Mouse (Mus musculus) regulatory T cell (primary cell): ENCODE data around the gene Rtkn.

Experiments used
- in situ Hi-C: fragments of 300-600 bp; cut with MboI, MseI; formaldehyde crosslinking; loops from one replicate; pipeline ENCODE4 v1.15.1; 2025; ENCODE audit warnings: high pct_unique_total_duplicates

Rtkn gene

DNA sequence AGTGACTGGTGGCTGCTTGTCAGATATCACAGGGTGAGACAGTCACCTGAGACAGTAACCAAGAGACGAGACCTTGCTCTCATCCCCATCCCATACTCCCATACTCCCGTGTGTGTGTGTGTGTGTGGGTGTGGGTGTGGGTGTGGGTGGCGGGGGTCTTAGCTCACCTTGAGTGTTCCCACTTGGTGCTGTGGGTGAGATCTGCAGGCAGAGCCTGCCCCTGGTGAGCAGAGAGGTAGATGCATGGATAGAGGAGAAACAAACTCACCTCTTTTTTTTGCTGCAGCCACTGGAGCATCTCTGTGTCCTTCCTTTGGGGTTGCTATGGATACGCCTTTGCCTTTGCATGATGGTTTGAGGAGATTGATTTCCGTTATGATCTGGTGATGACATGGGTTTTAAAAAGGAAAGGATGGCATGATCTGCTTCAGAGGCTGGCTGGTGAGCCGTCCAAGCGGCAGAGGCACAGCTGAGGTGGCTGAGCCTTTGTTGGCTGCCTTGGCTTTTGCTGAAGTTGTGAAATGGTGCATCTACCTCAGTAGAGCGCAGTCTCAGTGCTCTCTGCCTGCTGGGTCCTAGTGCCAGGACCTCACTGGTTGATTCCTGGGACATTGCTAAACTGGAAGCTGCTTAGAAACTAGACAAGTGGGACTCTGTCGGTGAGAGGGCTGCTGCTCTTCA, 37.1 kb downstream of the Rtkn start:
- in situ Hi-C loops, result no loop called here

DNA sequence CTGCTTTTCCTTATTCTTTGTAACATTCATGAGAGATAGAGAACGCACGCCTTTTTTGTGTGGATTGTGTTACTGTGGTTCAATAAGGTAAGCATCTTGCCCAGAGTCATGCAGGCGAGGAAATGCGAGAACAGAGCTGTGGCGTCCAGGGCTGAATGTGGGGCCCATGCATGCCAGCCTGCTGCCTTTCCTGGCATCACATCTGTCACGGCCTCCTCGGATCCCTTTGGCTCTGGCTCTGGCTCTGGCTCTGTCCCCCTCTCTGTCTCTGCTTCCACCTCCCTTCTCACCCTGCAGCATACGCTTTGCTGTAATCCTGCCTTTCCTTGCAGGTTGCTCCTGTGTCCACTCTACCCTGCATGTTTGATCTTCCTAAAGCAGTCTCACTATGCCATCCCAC, 40.7 kb downstream of the Rtkn start:
- in situ Hi-C loops, result no loop called here

DNA sequence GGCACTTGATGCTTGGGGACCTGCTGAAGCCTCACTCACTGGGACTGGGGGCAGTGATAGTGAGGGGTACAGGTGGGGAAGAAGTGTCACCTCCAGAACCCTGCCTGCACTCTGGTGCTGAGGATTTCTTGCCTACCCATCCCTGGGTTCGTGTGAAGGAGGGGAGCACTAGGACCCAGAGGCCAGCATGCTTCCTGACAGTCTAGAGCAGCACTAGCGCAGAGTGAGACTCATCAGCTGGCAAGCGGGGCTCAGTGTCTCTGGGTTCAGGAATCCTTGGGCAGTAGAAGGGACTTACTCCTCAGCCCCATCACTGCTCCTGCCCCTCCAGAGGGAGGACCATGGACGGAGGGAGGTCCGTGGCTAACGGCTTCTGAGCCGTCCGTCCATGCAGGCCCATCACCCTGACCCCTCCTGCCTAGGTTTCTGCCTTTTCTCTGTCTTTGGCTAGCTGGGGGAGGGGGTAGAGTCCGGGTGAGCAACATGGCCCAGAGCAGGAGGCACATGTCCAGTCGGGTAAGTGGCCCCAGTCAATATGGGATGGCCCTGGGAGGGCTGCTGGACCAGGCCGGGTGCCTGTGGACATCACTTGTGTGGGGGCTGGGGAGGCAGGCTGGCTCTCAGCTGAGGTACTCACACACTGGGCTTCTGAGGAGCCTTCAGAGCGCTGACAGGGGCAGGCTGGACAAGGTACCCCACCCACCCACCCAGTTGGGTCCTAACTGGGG, 44.3 kb downstream of the Rtkn start:
- in situ Hi-C loops, result no loop called here

DNA sequence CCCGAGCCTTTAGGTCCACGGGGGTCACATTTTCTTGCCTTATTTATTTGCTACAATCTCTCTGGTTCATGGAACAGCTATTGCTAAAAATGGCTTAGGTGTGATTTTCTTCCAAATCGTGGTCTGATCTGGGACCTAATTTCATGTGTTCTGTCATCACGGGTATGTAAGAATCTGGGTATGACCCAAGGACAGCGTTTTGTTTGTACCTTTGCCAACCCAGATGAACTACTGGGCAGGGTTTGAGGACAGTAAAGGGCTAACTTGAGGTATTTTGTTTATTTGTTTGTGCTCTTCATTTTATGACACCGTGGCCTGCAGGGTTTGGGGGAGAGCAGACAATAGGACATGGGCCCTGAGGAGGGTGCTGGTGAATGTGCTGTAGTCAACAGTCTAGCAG, 45.3 kb downstream of the Rtkn start:
- in situ Hi-C loops, result no loop called here

DNA sequence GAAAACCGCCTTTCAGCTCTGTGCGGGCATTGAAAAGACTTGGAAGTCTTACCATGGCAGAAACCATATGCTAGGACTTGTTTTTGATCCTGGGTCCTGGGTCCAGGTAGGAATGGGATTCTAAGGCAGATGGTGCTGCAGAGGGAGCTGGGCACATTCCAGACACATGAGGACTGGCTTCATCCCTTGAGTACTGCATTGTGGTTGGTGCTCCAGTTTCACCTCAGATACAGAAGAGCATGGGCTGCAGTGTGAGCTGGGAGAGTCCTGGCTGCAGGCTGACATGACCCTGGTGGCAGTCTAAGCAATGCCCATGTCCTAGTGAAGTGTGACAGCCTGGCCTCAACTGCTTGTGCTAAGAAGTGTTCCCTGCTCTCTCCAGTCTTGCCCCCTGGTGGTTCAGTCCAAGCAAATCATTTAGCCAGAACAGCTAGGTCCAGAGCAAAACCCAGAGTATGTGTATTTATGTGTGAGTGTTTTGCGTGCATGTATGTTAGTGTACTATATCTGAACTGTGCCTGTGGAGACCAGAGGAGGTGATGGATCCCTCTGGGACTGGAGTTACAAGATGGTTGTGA, 49.7 kb downstream of the Rtkn start:
- in situ Hi-C loops, result no loop called here

DNA sequence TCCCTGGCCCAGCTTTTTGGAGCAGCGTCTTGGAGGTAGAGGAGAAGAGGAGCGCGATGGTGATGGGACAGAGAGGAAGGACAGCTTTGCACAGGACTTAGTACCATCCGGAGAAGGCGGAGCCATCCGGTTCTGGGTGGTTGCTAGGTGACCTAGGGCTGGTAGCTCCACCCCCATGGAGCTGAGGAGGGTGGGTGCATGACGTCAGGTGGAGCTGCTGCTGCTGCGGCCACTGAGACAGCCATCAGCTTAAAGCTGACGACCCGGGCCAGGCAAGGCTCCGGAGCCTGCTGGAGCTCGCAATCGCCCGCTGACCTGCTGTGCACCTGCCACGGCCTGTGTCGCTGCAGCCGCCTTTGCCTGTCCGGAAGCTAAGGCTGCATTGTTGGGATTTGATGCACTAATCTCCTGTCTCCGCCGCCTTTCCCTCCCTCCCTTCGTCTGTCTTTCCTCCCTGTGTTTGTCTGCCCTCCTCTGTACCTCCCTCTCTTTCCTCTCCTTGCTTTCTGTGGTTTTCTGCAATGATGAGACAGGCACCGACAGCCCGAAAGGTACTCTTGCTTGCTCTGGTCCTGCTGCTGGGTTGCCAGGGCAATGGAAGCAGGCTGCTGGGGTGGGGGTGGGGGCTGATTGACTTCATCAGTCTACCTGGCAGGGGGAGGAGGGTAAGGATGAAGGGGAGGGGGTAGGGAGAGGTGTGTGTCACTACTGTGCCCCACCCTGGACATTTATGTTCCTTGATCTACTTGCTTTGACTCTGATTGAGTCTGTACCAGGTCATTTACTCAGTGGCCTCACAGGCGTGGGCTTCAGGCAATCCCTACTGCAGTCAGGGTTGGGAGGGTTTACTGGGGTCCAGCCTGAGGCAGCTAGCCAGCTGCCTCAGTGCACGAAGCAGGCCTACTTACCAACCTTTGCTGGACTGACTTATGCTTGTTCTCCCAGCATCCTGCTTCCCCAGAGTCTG, 50.9 kb downstream of the Rtkn start:
- in situ Hi-C loops, result no loop called here

DNA sequence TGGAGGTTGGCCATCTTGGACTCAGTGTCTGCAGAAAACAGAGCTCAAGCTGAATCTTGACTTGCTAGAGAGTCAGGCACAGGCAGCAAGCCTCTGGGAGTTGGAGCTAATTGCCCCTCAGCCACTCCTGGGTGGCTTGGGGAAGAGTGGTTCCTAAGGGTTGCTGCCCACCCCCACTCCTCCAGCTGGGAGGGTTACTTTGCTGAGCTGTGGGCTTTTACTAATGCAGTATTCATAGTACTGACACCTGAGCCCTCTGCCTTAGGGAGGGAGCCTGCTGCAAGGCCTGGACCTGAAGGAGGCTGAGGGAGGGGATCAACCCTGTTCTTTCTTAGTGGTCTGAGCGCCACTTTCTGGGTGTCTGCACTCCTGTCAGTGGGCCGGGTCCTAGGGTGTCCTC, 51.7 kb downstream of the Rtkn start:
- in situ Hi-C loops, result no loop called here

DNA sequence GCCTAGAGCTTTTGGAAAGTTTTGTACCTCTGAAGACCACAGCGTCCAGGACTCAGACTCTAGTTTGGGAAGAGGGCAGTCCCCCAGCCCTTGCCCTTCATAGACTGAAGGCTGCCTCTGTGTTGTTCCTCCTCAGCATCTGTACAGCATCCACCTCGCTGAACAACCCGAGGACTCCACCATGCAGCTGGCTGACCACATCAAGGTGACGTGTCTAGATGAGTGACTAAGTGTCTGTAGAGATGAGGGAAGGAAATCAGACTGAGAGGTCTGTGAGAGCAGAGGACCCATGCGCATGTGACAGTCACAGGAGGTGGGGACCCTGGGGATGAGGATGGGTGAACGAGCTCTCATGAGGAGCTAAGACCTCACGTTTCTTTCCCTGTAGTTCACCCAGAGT, 58.3 kb downstream of the Rtkn start:
- in situ Hi-C loops, result no loop called here

DNA sequence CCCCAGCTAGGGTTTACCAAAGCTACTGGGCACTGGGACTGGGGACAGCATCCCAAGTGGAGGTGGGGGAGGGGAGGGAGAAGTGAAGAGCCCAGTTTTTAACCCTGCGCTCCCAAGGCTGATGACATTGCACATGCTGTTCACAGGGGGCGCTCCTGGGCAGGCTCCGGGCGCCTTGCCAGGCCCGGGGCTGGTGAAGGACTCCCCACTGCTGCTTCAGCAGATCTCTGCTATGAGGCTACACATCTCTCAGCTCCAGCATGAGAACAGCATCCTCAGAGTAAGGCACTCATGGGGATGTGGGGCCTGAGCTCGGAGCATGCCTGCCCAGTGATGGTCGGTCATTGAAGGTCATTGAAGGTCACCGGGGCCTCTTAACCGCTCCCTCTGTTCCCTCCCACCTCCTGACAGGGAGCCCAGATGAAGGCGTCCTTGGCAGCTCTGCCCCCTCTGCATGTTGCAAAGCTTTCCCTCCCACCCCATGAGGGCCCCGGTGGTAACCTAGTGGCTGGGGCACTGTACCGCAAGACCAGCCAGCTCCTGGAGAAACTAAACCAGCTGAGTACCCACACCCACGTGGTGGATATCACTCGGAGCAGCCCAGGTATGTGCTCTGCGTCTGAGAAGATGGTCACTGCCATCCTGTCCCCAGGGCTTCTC, 62.2 kb downstream of the Rtkn start:
- in situ Hi-C loops, result no loop called here
